ENCODE assay signal across 41 mouse cellular contexts in genomic region chr9:99428601-99429331, GRCm38 (mm10). TPM values are rescaled to one million over a fixed set of nuclear protein-coding genes. Genes with fewer than 3 reads are reported as not detected.
A peak's percentile ranks its signal among the peaks of the same experiment; 100 is the strongest.
DNase-seq lines count a peak whose midpoint lies in the region; ATAC-seq and TF ChIP-seq lines count a peak whose summit lies in the region.
"Had no signal": no experiment of that assay in that cellular context is flagged by ENCODE, and none has a peak within 500 bp of the region (broad histone marks: within the 10 kb centered on the region; RNA-seq: fewer than 3 reads in every experiment).

No protein-coding gene starts in this region.

- no peak for ATAC-seq in stomach, postnatal 0 days (ENCODE audit: low FRiP score, low TSS enrichment)
- no peak for ATAC-seq in intestine, embryonic 15.5 days
- ATAC-seq in forebrain, embryonic 11.5 days (replicated peaks; ENCODE audit: low FRiP score) = no peak
- ATAC-seq: activated CD4-positive, CD25-positive, alpha-beta regulatory T cell, adult 4 months; forebrain, embryonic 14.5 days; hindbrain, embryonic 16.5 days; lung, postnatal 0 days had no signal

- no peak overlapping the region for H3K9ac ChIP-seq in stomach, postnatal 0 days (ENCODE audit: low read length)
- no peak overlapping the region for H3K9ac ChIP-seq in intestine, embryonic 15.5 days
- H3K9ac ChIP-seq in forebrain, embryonic 11.5 days (ENCODE audit: low read length) = no peak overlapping the region
- H3K9ac ChIP-seq: embryonic facial prominence, embryonic 15.5 days; heart, embryonic 15.5 days; limb, embryonic 13.5 days; liver, embryonic 13.5 days had no signal

- TF ChIP-seq EP300 in stomach, postnatal 0 days (optimal IDR thresholded peaks at IDR 0.05) = no peak

- H3K4me3 ChIP-seq in E14TG2a.4 (replicated peaks; ENCODE audit: low read length) = 0 out of 2 replicates have a peak overlapping the region, but pooled peaks have one; percentile 0
- no peak overlapping the region for H3K4me3 ChIP-seq in stomach, postnatal 0 days (ENCODE audit: low read depth, low read length)
- no peak overlapping the region for H3K4me3 ChIP-seq in intestine, embryonic 15.5 days (replicated peaks)
- no peak overlapping the region for H3K4me3 ChIP-seq in forebrain, embryonic 11.5 days (ENCODE audit: low read depth, low read length)
- H3K4me3 ChIP-seq: embryonic facial prominence, embryonic 10.5 days; embryonic facial prominence, embryonic 15.5 days; heart, embryonic 10.5 days; heart, embryonic 15.5 days; limb, embryonic 13.5 days; liver, embryonic 13.5 days had no signal

- H3K27me3 ChIP-seq in E14TG2a.4 (ENCODE audit: insufficient read depth, low read length) = no peaks in the 10 kb centered on the region
- H3K27me3 ChIP-seq in stomach, postnatal 0 days (ENCODE audit: control insufficient read depth, insufficient read depth, low read length) = no peaks in the 10 kb centered on the region
- no peaks in the 10 kb centered on the region for H3K27me3 ChIP-seq in intestine, embryonic 15.5 days (replicated peaks)
- no peaks in the 10 kb centered on the region for H3K27me3 ChIP-seq in forebrain, embryonic 11.5 days (ENCODE audit: control insufficient read depth, insufficient read depth, low read length)
- H3K27me3 ChIP-seq: CH12.LX; embryonic facial prominence, embryonic 15.5 days; heart, embryonic 15.5 days; limb, embryonic 13.5 days had no signal

- peaks cover 97% of the 10 kb centered on the region for H3K4me1 ChIP-seq in E14TG2a.4 (replicated peaks; ENCODE audit: low read depth, low read length)
- 0 out of 2 replicates have a peak, but pooled peaks cover 2% of the 10 kb centered on the region for H3K4me1 ChIP-seq in stomach, postnatal 0 days (replicated peaks; ENCODE audit: control insufficient read depth, insufficient read depth)
- H3K4me1 ChIP-seq in intestine, embryonic 15.5 days (replicated peaks) = peaks cover 19% of the 10 kb centered on the region
- H3K4me1 ChIP-seq in forebrain, embryonic 11.5 days (replicated peaks; ENCODE audit: control insufficient read depth, insufficient read depth, low read length) = 0 out of 2 replicates have a peak, but pooled peaks cover 2% of the 10 kb centered on the region

- no peaks in the 10 kb centered on the region for H3K36me3 ChIP-seq in E14TG2a.4 (ENCODE audit: insufficient read depth, low read length)
- H3K36me3 ChIP-seq in stomach, postnatal 0 days (ENCODE audit: control insufficient read depth, insufficient read depth, low read length) = no peaks in the 10 kb centered on the region
- no peaks in the 10 kb centered on the region for H3K36me3 ChIP-seq in intestine, embryonic 15.5 days
- no peaks in the 10 kb centered on the region for H3K36me3 ChIP-seq in forebrain, embryonic 11.5 days (ENCODE audit: control insufficient read depth, insufficient read depth, low read length)
- H3K36me3 ChIP-seq: embryonic facial prominence, embryonic 10.5 days; embryonic facial prominence, embryonic 15.5 days; heart, embryonic 10.5 days; heart, embryonic 15.5 days; limb, embryonic 13.5 days; liver, embryonic 13.5 days had no signal

- H3K4me2 ChIP-seq in stomach, postnatal 0 days (replicated peaks; ENCODE audit: low read depth) = no peak overlapping the region
- no peak overlapping the region for H3K4me2 ChIP-seq in intestine, embryonic 15.5 days (replicated peaks)
- no peak overlapping the region for H3K4me2 ChIP-seq in forebrain, embryonic 11.5 days (ENCODE audit: low read depth, low read length, severe bottlenecking)
- H3K4me2 ChIP-seq: embryonic facial prominence, embryonic 15.5 days; heart, embryonic 15.5 days; limb, embryonic 13.5 days; liver, embryonic 13.5 days had no signal

- peak; percentile 68 for DNase-seq in left cerebral cortex, adult 18-20 months (ENCODE audit: low spot score in 2 of 2)
- DNase-seq in left cerebral cortex, postnatal 4 days = no peak
- peak; percentile 55 for DNase-seq in 3T3-L1 (ENCODE audit: low read depth, low spot score)
- peak; percentile 89 for DNase-seq in brain, adult 2 months (ENCODE audit: low read depth, low spot score)
- DNase-seq in stomach, postnatal 0 days (ENCODE audit: low spot score) = no peak
- no peak for DNase-seq in forebrain, embryonic 11.5 days (ENCODE audit: low spot score)
- DNase-seq: adrenal gland, adult 2 months; adrenal gland, postnatal 36 days; cerebellum, postnatal 14 days; kidney, adult 2 months; kidney, postnatal 36 days; layer of hippocampus, adult 9-11 months; liver, embryonic 13.5 days; lung, adult 18-20 months; midbrain, embryonic 14.5 days; retina, postnatal 1 day; right cerebral cortex, postnatal 25 days; spleen, adult 18-20 months had no signal

- no peak for TF ChIP-seq CTCF in E14TG2a.4 (conservative IDR thresholded peaks at IDR 0.05; ENCODE audit: low read length)
- no peak for TF ChIP-seq CTCF in stomach, postnatal 0 days (IDR thresholded peaks at IDR 0.05; ENCODE audit: low read depth)

- WGBS in stomach, postnatal 0 days = 64% methylated on average over 11 of the region's 11 CpGs
- WGBS in intestine, embryonic 15.5 days = 75% methylated on average over 11 of the region's 11 CpGs
- WGBS in forebrain, embryonic 11.5 days = 79% methylated on average over 11 of the region's 11 CpGs

- H3K27ac ChIP-seq in stomach, postnatal 0 days (replicated peaks) = no peak overlapping the region
- no peak overlapping the region for H3K27ac ChIP-seq in intestine, embryonic 15.5 days
- no peak overlapping the region for H3K27ac ChIP-seq in forebrain, embryonic 11.5 days (ENCODE audit: low read depth, low read length)
- H3K27ac ChIP-seq: embryonic facial prominence, embryonic 10.5 days; embryonic facial prominence, embryonic 15.5 days; heart, embryonic 10.5 days; heart, embryonic 15.5 days; limb, embryonic 13.5 days; liver, embryonic 13.5 days; macrophage had no signal

- intact Hi-C loops in left cerebral cortex, postnatal 4 days (cut with DNase I) = no loop called here

- H3K9me3 ChIP-seq in E14TG2a.4 (ENCODE audit: low read length) = no peaks in the 10 kb centered on the region
- no peaks in the 10 kb centered on the region for H3K9me3 ChIP-seq in stomach, postnatal 0 days (ENCODE audit: control insufficient read depth, low read length)
- no peaks in the 10 kb centered on the region for H3K9me3 ChIP-seq in intestine, embryonic 15.5 days
- H3K9me3 ChIP-seq in forebrain, embryonic 11.5 days (ENCODE audit: control insufficient read depth, low read length) = no peaks in the 10 kb centered on the region
- H3K9me3 ChIP-seq: embryonic facial prominence, embryonic 10.5 days; embryonic facial prominence, embryonic 15.5 days; heart, embryonic 10.5 days; heart, embryonic 15.5 days; limb, embryonic 13.5 days; liver, embryonic 13.5 days had no signal

RNA-seq across cellular contexts. Expression of gene Mras, which starts 8.4 kb away (rescaled TPM):
- total RNA-seq in left cerebral cortex, adult 18-20 months (2021) = 100 to 1,000 TPM; 161 to 167 TPM
- total RNA-seq in left cerebral cortex, postnatal 4 days (2021) = 10 to 100 TPM; 66.3 to 72.2 TPM
- 5.9 and 10.2 TPM in 2 replicates for polyA plus RNA-seq in stomach, postnatal 0 days (2015; fragmentation: Nextera tagmentation; extraction: Ambion mirVana)
- 11.0 and 12.5 TPM in 2 replicates for polyA plus RNA-seq in intestine, embryonic 15.5 days (2015; fragmentation: Nextera tagmentation; extraction: Ambion mirVana)
- polyA plus RNA-seq in forebrain, embryonic 11.5 days (2014; fragmentation: Nextera tagmentation; extraction: Ambion mirVana) = 15.5 and 16.8 TPM in 2 replicates
- total RNA-seq: megakaryocyte-erythroid progenitor cell, adult 5-6 weeks; monocyte, adult 5-6 weeks had no signal
- polyA plus RNA-seq: activated CD4-positive, CD25-positive, alpha-beta regulatory T cell, adult 4 months had no signal

RNA-seq across cellular contexts. Expression of gene Nme9, which starts 22.5 kb away (rescaled TPM):
- total RNA-seq in left cerebral cortex, adult 18-20 months (2021) = not detected
- under 1 TPM in 1 of 2 experiments, not detected in 1; 0.48 TPM for total RNA-seq in left cerebral cortex, postnatal 4 days (2021)
- not detected in 2 replicates for polyA plus RNA-seq in stomach, postnatal 0 days (2015; fragmentation: Nextera tagmentation; extraction: Ambion mirVana)
- polyA plus RNA-seq in intestine, embryonic 15.5 days (2015; fragmentation: Nextera tagmentation; extraction: Ambion mirVana) = 0.25 and 0.33 TPM in 2 replicates
- polyA plus RNA-seq in forebrain, embryonic 11.5 days (2014; fragmentation: Nextera tagmentation; extraction: Ambion mirVana) = not detected in 2 replicates
- total RNA-seq: adrenal gland, adult 2 months; adrenal gland, postnatal 36 days; CH12.LX; gastrocnemius, adult 8-10 months; heart, postnatal 25 days; left cerebral cortex, postnatal 14 days; monocyte, adult 5-6 weeks had no signal
- polyA plus RNA-seq: activated CD4-positive, CD25-positive, alpha-beta regulatory T cell, adult 4 months; adrenal gland, adult 2 months; C2C12; embryonic facial prominence, embryonic 10.5 days; frontal cortex, adult 2 months; heart, embryonic 10.5 days; intestine, embryonic 14.5 days; kidney, embryonic 16.5 days; limb, embryonic 13.5 days; liver, embryonic 13.5 days; macrophage; midbrain, embryonic 14.5 days; neural tube, embryonic 14.5 days had no signal

Comparison
In these comparisons a context has a peak if more than half of its experiments do, and no peak if none do; other contexts are left out.
1. DNase-seq: peak in left cerebral cortex, adult 18-20 months (2 of 2), 3T3-L1 (single experiment) and brain, adult 2 months (single experiment); none in left cerebral cortex, postnatal 4 days (single experiment), stomach, postnatal 0 days (single experiment) and forebrain, embryonic 11.5 days (single experiment).